Comparison of ENCODE assay signal across 14 mouse cellular contexts in genomic region chr3:107607221-107607620, GRCm38 (mm10).
"Had no signal": no experiment of that assay in that cellular context is flagged by ENCODE, and none has a peak within 500 bp of the region (broad histone marks: within the 10 kb centered on the region; RNA-seq: fewer than 3 reads in every experiment).

No protein-coding gene starts in this region.

- DNase-seq: cerebellum, adult 9-10 months; cerebellum, adult 9-11 months; cerebellum, postnatal 25 days; cerebellum, postnatal 36 days; embryo, embryonic 11 days; forebrain, postnatal 0 days; gastrocnemius, adult 2 months; gastrocnemius, postnatal 10 days; gastrocnemius, postnatal 14 days; gastrocnemius, postnatal 25 days; gastrocnemius, postnatal 36 days; heart, adult 11 months; heart, adult 18-20 months; heart, adult 2 months had no signal
